Mouse (Mus musculus) spleen, adult 2 months (tissue): Measurements from ENCODE around the gene Gorab. TPM values are rescaled to one million over a fixed set of nuclear protein-coding genes. Genes with fewer than 3 reads are reported as not detected.

Experiments
- DNase-seq, 2 experiments: peaks; one replicate each; pipeline versions ENCODE4 v3.0.0 to v3.0.0-alpha.2; 2012 to 2021; ENCODE audit warnings: low spot score in 2 of 2, low read depth in 1 of 2
- H3K27ac ChIP-seq: fragments of 200-500 bp; 2 replicates; pipeline ENCODE4 v1.5.1; 2012; ENCODE audit warnings: low read length, inconsistent platforms; ENCODE audit not compliant: insufficient read depth
- H3K27me3 ChIP-seq: fragments of 200-500 bp; 2 replicates; pipeline ENCODE4 v1.6.1; 2012; ENCODE audit warnings: mild to moderate bottlenecking, moderate library complexity, low read length, inconsistent platforms; ENCODE audit not compliant: control insufficient read depth, insufficient read depth
- H3K36me3 ChIP-seq: fragments of 200-500 bp; 2 replicates; pipeline ENCODE4 v1.6.1; 2012; ENCODE audit warnings: mild to moderate bottlenecking, low read length, inconsistent platforms; ENCODE audit not compliant: control insufficient read depth, insufficient read depth
- H3K4me1 ChIP-seq: fragments of 200-500 bp; 2 replicates; pipeline ENCODE4 v1.6.1; 2011; ENCODE audit warnings: inconsistent platforms; ENCODE audit not compliant: control insufficient read depth, insufficient read depth, insufficient read length
- H3K4me3 ChIP-seq: fragments of 200-500 bp; 2 replicates; pipeline ENCODE4 v1.5.1; 2011; ENCODE audit warnings: mild to moderate bottlenecking, inconsistent platforms; ENCODE audit not compliant: insufficient read depth, insufficient read length; ENCODE audit errors: extremely low read depth
- CTCF ChIP-seq: fragments of 200-500 bp; IDR thresholded peaks from 2 replicates; pipeline ENCODE4 v1.5.1; 2011; ENCODE audit warnings: mild to moderate bottlenecking, inconsistent platforms; ENCODE audit not compliant: insufficient read depth, insufficient read length, insufficient replicate concordance; ENCODE audit errors: extremely low read depth
- POLR2A ChIP-seq: fragments of 200-500 bp; IDR thresholded peaks from 2 replicates; pipeline ENCODE4 v1.6.1; 2011; ENCODE audit warnings: low read depth, low read length, inconsistent platforms
- WGBS: fragments of 180-500 bp; shearing (Covaris S2); methylation state at CpG from one replicate; pipeline ENCODE4 v1.1.7; 2018; 5-methylcytosine and 5-hydroxymethylcytosine counted together
- polyA plus RNA-seq: library from polyadenylated mRNA; depleted of rRNA; stranded (reverse); fragments of >200 nt; gene quantifications from 2 replicates; pipeline ENCODE4 v1.2.3, GENCODE M21; 2012

Gorab gene
- polyA plus RNA-seq, 1 experiment: 0.76 TPM

DNA sequence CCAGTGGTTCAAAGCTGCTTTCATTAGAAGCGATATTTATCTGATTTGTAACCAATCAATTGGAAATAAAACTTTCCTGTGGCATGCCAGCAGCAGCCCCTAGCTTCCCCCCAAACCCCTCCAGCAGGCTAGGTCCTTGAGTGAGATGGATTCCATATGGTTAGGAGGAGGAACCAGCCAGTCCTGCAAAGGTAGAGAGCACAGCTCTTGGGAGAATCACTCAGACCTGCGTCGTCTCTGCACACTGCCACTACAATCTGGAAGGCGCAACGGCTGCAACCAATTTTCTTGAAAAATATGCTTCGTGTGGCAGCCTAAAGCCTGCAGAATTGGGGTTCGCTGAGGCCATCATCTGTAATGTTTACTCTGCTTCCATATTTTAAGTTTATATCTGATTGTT, 45.3 kb downstream of the Gorab start:
- Histone ChIP-seq H3K4me1 (no peaks in the 10 kb centered on the region), H3K36me3 (no peaks in the 10 kb centered on the region), H3K27ac (no peak overlapping the region), H3K27me3 (no peaks in the 10 kb centered on the region), H3K4me3 (no peak overlapping the region)
- 79% methylated on average over 7 of the region's 7 CpGs for WGBS
- no peak for TF ChIP-seq CTCF
- TF ChIP-seq POLR2A: no peak
- no peak for DNase-seq

DNA sequence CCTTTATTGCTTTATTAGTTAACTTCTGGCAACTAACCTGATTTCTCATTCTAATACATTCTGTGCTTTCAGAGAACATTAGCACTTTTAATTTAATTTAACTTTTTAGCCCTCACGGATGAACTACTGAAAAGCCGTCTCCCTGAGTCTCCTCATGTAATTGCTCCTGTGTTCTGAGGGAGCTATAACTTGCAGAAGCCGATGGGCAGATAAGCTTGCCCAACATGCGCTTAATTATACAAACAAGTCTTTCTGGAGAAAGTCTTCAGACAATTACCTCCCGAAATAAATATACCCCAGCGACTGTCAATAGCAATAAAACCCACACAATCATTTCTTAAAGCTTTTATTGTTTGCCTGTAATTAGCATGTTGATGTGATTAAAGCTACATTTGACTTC, 45.7 kb downstream of the Gorab start:
- Histone ChIP-seq H3K4me1 (no peaks in the 10 kb centered on the region), H3K36me3 (no peaks in the 10 kb centered on the region), H3K27ac (no peak overlapping the region), H3K4me3 (no peak overlapping the region), H3K27me3 (no peaks in the 10 kb centered on the region)
- TF ChIP-seq POLR2A: no peak
- no peak for TF ChIP-seq CTCF
- WGBS: 65% methylated on average over 6 of the region's 6 CpGs
- no peak for DNase-seq

DNA sequence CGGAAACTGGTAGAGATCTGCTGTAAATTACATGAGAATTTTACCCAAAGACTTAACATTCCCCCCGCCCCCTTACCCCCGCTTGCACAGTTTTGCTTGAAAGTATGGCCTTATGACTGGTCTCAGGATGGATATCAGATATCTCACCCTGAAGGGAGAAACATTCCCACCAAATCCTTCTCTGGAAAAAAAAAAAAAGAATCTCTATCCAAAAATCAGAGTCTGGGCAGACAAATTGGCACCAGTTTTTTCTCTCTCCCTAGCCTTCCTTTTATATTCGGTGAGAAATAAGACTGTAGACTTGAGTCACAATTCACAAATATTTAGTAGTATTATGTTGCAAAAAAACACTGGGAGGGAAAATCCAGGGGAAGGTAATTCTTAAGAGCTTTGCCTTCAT, 47.3 kb downstream of the Gorab start:
- Histone ChIP-seq H3K4me3 (no peak overlapping the region), H3K27me3 (no peaks in the 10 kb centered on the region), H3K4me1 (no peaks in the 10 kb centered on the region), H3K36me3 (no peaks in the 10 kb centered on the region), H3K27ac (no peak overlapping the region)
- TF ChIP-seq POLR2A (no peak), CTCF (no peak)
- no peak for DNase-seq
- 75% methylated on average over 4 of the region's 4 CpGs for WGBS

DNA sequence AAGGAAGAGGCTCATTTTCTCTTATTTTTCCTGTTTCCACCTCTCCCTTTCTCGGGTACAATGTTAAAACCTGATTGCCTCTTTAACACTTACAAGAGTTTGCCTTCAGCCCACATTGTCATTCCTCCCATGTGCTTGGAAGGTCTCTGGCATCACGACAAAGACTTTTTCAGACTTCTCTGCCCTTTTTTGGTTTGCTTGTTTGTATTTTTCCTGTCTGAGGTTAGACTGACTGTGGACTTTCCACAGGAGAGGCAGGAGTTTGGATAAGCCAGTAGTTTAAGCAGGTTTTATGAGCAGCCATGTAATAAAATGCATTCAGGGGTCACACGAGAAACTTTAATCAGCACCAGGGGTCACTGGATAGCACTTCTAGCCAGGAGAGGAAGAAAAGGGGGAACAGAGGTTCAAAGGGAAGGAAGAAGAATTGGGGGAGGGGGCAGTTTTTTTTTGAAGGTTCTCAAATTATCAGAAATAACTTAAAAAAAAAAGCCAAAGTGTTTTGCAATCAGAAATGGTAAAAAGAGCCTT, 47.8 kb downstream of the Gorab start:
- no peak overlapping the region for H3K27ac ChIP-seq

DNA sequence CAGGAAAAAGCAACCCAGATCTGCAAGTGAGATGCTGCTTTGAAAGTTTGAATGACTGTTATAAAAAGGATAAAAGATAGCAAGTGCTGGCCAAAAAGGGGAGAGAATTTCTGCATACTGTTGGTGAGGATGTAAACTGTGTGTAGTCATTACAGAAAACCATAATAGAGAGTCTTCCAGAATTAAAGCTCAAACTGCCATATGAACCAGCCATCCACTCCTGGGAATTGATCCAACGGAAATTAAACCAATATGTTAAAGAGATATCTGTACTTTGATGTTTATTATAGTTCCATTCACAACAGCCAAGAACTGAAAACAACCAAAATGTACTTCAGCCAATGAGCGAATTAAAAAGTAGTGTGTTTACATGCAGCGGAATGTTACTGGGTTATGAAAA, 52.5 kb downstream of the Gorab start:
- Histone ChIP-seq H3K4me1 (no peaks in the 10 kb centered on the region), H3K36me3 (no peaks in the 10 kb centered on the region), H3K27me3 (no peaks in the 10 kb centered on the region), H3K4me3 (no peak overlapping the region), H3K27ac (no peak overlapping the region)
- WGBS: 86% methylated on average over 3 of the region's 3 CpGs
- TF ChIP-seq CTCF: no peak
- DNase-seq: no peak

More for the DNA sequence above, 47.8 kb downstream of the Gorab start:
- WGBS: 41% methylated on average over 3 of the region's 3 CpGs
- Histone ChIP-seq H3K36me3 (no peaks in the 10 kb centered on the region), H3K27me3 (no peaks in the 10 kb centered on the region), H3K4me1 (no peaks in the 10 kb centered on the region), H3K4me3 (no peak overlapping the region)
- no peak for TF ChIP-seq POLR2A
- TF ChIP-seq CTCF: no peak
- DNase-seq: no peak

DNA sequence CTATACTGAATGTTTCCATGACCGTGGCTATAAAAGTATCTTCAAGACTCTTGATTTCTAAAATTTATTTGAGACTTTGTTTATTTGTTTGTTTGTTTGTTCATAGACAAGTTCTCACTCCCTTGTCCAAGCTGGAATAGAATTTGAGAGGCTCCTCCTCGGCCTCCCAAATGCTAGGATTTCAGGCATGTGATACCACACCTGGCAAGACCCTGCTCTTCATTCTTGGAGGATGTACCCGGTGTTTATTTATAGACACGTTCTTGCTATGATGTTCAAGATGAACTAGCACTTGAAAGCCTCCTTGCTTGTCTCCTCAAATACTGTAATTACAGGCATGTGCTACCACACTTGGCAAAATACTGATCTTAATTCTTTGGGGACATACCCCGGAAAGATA, 57.9 kb downstream of the Gorab start:
- H3K4me3 ChIP-seq: no peak overlapping the region
- WGBS: 81% methylated on average over 5 of the region's 5 CpGs
- H3K27me3 ChIP-seq: no peaks in the 10 kb centered on the region
- no peak for DNase-seq
- no peaks in the 10 kb centered on the region for H3K36me3 ChIP-seq
- H3K27ac ChIP-seq: no peak overlapping the region
- H3K4me1 ChIP-seq: no peaks in the 10 kb centered on the region
- TF ChIP-seq POLR2A (no peak), CTCF (no peak)

DNA sequence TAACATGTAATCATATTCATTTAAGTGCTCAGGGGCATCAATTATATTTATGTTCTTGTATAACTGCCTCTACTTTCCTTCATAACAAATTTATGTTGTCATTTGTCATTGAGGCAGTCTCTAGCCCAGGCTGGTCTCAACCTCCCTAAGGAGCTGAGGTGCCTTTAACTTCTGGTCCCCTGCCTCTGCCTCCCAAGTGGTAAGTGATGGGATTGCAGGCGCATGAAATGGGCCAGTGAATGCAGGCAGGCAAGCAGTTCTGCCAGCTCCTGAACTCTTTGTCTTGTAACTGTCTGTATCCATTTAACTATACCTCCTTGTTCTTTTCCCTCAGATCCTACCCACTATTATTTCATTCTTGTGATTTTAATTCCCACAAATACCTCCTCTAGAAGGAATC, 58.5 kb downstream of the Gorab start:
- no peaks in the 10 kb centered on the region for H3K27me3 ChIP-seq
- no peak overlapping the region for H3K27ac ChIP-seq
- H3K4me3 ChIP-seq: no peak overlapping the region
- TF ChIP-seq POLR2A: no peak
- TF ChIP-seq CTCF: no peak
- DNase-seq: no peak
- no peaks in the 10 kb centered on the region for H3K36me3 ChIP-seq
- WGBS: 67% methylated on average over 1 of the region's 1 CpGs
- H3K4me1 ChIP-seq: no peaks in the 10 kb centered on the region

DNA sequence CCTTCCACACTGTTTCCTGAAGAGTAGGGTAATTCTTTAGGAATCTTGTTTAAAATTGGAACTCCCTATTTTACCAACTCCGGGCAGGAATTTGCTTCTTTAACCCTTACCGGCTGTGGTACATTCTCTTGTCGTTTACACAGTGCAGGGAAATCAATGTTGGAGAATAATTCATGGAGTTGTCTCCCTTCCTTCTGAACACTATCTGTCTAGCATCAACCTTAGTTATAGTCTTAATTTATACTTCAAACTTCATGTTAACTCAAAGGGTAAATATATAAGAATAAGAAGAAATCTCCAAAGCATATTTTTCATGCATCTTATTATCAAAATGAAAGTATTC, 64.3 kb downstream of the Gorab start:
- Histone ChIP-seq H3K4me3 (no peak overlapping the region), H3K4me1 (no peaks in the 10 kb centered on the region), H3K27ac (no peak overlapping the region), H3K27me3 (no peaks in the 10 kb centered on the region), H3K36me3 (no peaks in the 10 kb centered on the region)
- TF ChIP-seq POLR2A: no peak
- TF ChIP-seq CTCF: no peak
- DNase-seq: no peak
- WGBS: 86% methylated on average over 3 of the region's 3 CpGs
